In genomic region chr6:39739698-39740097, GRCm38 (mm10) we compare ENCODE assay signal across 5 mouse cellular contexts. TPM values are rescaled to one million over a fixed set of nuclear protein-coding genes. Genes with fewer than 3 reads are reported as not detected.
DNase-seq lines count a peak whose midpoint lies in the region; ATAC-seq lines count a peak whose summit lies in the region.
"Not testable (repeated sequence)": the region's sequence is repeated elsewhere in the genome, so short reads cannot be mapped to it uniquely, and the experiment has no call there.

No protein-coding gene starts in this region.

- H3K4me3 ChIP-seq in limb, embryonic 11.5 days (ENCODE audit: low read depth, low read length) = not testable (repeated sequence)

- H3K4me2 ChIP-seq in limb, embryonic 11.5 days (ENCODE audit: low read depth, severe bottlenecking) = not testable (repeated sequence)

- H3K27ac ChIP-seq in limb, embryonic 11.5 days (replicated peaks; ENCODE audit: low read depth, low read length) = not testable (repeated sequence)

- 92% methylated on average over 8 of the region's 9 CpGs for WGBS in limb, embryonic 11.5 days

- not testable (repeated sequence) for H3K27me3 ChIP-seq in limb, embryonic 11.5 days (ENCODE audit: control insufficient read depth, insufficient read depth, low read length)

- H3K9ac ChIP-seq in limb, embryonic 11.5 days (ENCODE audit: low read length) = not testable (repeated sequence)

- not testable (repeated sequence) for H3K36me3 ChIP-seq in limb, embryonic 11.5 days (ENCODE audit: control insufficient read depth, insufficient read depth, low read length)

- not testable (repeated sequence) for H3K9me3 ChIP-seq in limb, embryonic 11.5 days (ENCODE audit: control insufficient read depth, low read length)

- not testable (repeated sequence) for ATAC-seq in limb, embryonic 11.5 days (ENCODE audit: insufficient number of reproducible peaks, low FRiP score, low TSS enrichment, low read depth)

- not testable (repeated sequence) for H3K4me1 ChIP-seq in limb, embryonic 11.5 days (ENCODE audit: control insufficient read depth, insufficient read depth, low read length)

- DNase-seq in ES-CJ7 (ENCODE audit: low read depth, low spot score) = peak; percentile 19
- DNase-seq in R1 (ENCODE audit: low read depth, low spot score) = peak; percentile 94
- peak; percentile 33 for DNase-seq in ZHBTc4 (ENCODE audit: low read depth, low spot score)
- DNase-seq in limb, embryonic 11.5 days (ENCODE audit: low spot score) = peak; percentile 3
- DNase-seq in neural tube, embryonic 10.5 days (ENCODE audit: extremely low spot score, low spot score) = peak; percentile 1

RNA-seq across cellular contexts. Expression of gene Braf, which starts 14.4 kb away (rescaled TPM):
- 17.2 and 19.5 TPM in 2 replicates for polyA plus RNA-seq in limb, embryonic 11.5 days (2014; fragmentation: Nextera tagmentation; extraction: Ambion mirVana)

Comparison
In these comparisons a context has a peak if more than half of its experiments do, and no peak if none do; other contexts are left out.
1. DNase-seq: peak in every context shown above with its lines; median percentile 94 in R1; 33 in ZHBTc4; 19 in ES-CJ7; 3 in limb, embryonic 11.5 days; 1 in neural tube, embryonic 10.5 days.